Mouse (Mus musculus) left cerebral cortex, adult 2 months (tissue): Measurements from ENCODE around the gene Rabgap1l. TPM values are rescaled to one million over a fixed set of nuclear protein-coding genes. Genes with fewer than 3 reads are reported as not detected.

Experiments used
- DNase-seq, 2 experiments: peaks; one replicate each; pipeline ENCODE4 v3.0.0; 2021 to 2022; ENCODE audit warnings: low spot score in 2 of 2, mixed read lengths in 1 of 2; ENCODE audit errors: extremely low spot score in 1 of 2
- H3K27ac ChIP-seq: fragments of 200-600 bp; 2 replicates; pipeline ENCODE4 v1.8.1; 2022
- H3K4me3 ChIP-seq: fragments of 200-600 bp; 2 replicates; pipeline ENCODE4 v1.8.1; 2022
- CTCF ChIP-seq: fragments of 200-600 bp; IDR thresholded peaks from 2 replicates; pipeline ENCODE4 v1.8.1; 2022; ENCODE audit warnings: antibody characterized with exemption, mild to moderate bottlenecking, moderate library complexity
- intact Hi-C: fragments of 180-260 bp; cut with DNase I; formaldehyde crosslinking; loops from one replicate; pipeline ENCODE4 v1.15.1; 2025
- total RNA-seq, 2 experiments: library from RNA; stranded (reverse); gene quantifications; 2 replicates each; pipeline ENCODE4 v1.2.3; 2021

Gene Rabgap1l
- total RNA-seq, 2 experiments from 2014 or later: 195 to 202 TPM

- intact Hi-C loops: no loop called here
- TF ChIP-seq CTCF: no peak
- no peak overlapping the region for H3K27ac ChIP-seq
- H3K4me3 ChIP-seq: no peak overlapping the region
- no peak for DNase-seq
Measured at GRCm38 (mm10) chr1:160249786-160250185, 543.2 kb downstream of the Rabgap1l start.

GRCm38 (mm10) chr1:160247473-160247872 lies 545.5 kb downstream of the Rabgap1l start:
- Histone ChIP-seq H3K4me3 (no peak overlapping the region), H3K27ac (no peak overlapping the region)
- DNase-seq: no peak
- TF ChIP-seq CTCF: no peak
- intact Hi-C loops: no loop called here

- Histone ChIP-seq H3K27ac (no peak overlapping the region), H3K4me3 (no peak overlapping the region)
- DNase-seq: no peak
- intact Hi-C loops: no loop called here
- no peak for TF ChIP-seq CTCF
Measured at GRCm38 (mm10) chr1:160246844-160247243, 546.2 kb downstream of the Rabgap1l start.

GRCm38 (mm10) chr1:160245954-160246353 lies 547.1 kb downstream of the Rabgap1l start:
- DNase-seq: no peak
- Histone ChIP-seq H3K4me3 (no peak overlapping the region), H3K27ac (no peak overlapping the region)
- TF ChIP-seq CTCF: no peak
- intact Hi-C loops: no loop called here

GRCm38 (mm10) chr1:160244689-160245088 lies 548.3 kb downstream of the Rabgap1l start:
- TF ChIP-seq CTCF: no peak
- intact Hi-C loops: no loop called here
- no peak overlapping the region for H3K27ac ChIP-seq

GRCm38 (mm10) chr1:160240091-160240490 lies 552.9 kb downstream of the Rabgap1l start:
- Histone ChIP-seq H3K4me3 (no peak overlapping the region), H3K27ac (no peak overlapping the region)
- intact Hi-C loops: no loop called here
- no peak for TF ChIP-seq CTCF
- no peak for DNase-seq

More at GRCm38 (mm10) chr1:160244689-160245088, 548.3 kb downstream of the Rabgap1l start:
- no peak for DNase-seq
- no peak overlapping the region for H3K4me3 ChIP-seq

GRCm38 (mm10) chr1:160238852-160239443 lies 554.1 kb downstream of the Rabgap1l start:
- no peak; the same call in 1 of the 2 replicates for TF ChIP-seq CTCF
- intact Hi-C loops: no loop called here

GRCm38 (mm10) chr1:160237981-160238380 lies 555.0 kb downstream of the Rabgap1l start:
- intact Hi-C loops: no loop called here
- no peak for DNase-seq

More at GRCm38 (mm10) chr1:160238852-160239443, 554.1 kb downstream of the Rabgap1l start:
- Histone ChIP-seq H3K27ac (no peak overlapping the region), H3K4me3 (no peak overlapping the region)
- DNase-seq: no peak

GRCm38 (mm10) chr1:160233921-160234320 lies 559.1 kb downstream of the Rabgap1l start:
- DNase-seq: no peak
- no peak for TF ChIP-seq CTCF
- intact Hi-C loops: no loop called here
- H3K27ac ChIP-seq: no peak overlapping the region
- H3K4me3 ChIP-seq: no peak overlapping the region

More at GRCm38 (mm10) chr1:160237981-160238380, 555.0 kb downstream of the Rabgap1l start:
- Histone ChIP-seq H3K4me3 (no peak overlapping the region), H3K27ac (no peak overlapping the region)
- no peak for TF ChIP-seq CTCF

GRCm38 (mm10) chr1:160232113-160232512 lies 560.9 kb downstream of the Rabgap1l start:
- DNase-seq: no peak
- H3K4me3 ChIP-seq: no peak overlapping the region
- no peak for TF ChIP-seq CTCF
- intact Hi-C loops: no loop called here
- H3K27ac ChIP-seq: no peak overlapping the region

GRCm38 (mm10) chr1:160231013-160231412 lies 562.0 kb downstream of the Rabgap1l start:
- Histone ChIP-seq H3K4me3 (no peak overlapping the region), H3K27ac (no peak overlapping the region)
- peak; percentile 71 for TF ChIP-seq CTCF
- intact Hi-C loops: loop anchor here (1.0 kb wide), 1 partner anchor 147 kb away; no protein-coding TSS in a partner anchor
- no peak for DNase-seq

- no peak for DNase-seq
- no peak overlapping the region for H3K4me3 ChIP-seq
- no peak for TF ChIP-seq CTCF
- intact Hi-C loops: no loop called here
- no peak overlapping the region for H3K27ac ChIP-seq
Measured at GRCm38 (mm10) chr1:160227850-160228249, 565.2 kb downstream of the Rabgap1l start.

GRCm38 (mm10) chr1:160227196-160227595 lies 565.8 kb downstream of the Rabgap1l start:
- no peak for DNase-seq
- no peak overlapping the region for H3K4me3 ChIP-seq
- TF ChIP-seq CTCF: no peak
- H3K27ac ChIP-seq: no peak overlapping the region
- intact Hi-C loops: no loop called here
